Mouse (Mus musculus): ENCODE results near the gene Tmem159. TPM values are rescaled to one million over a fixed set of nuclear protein-coding genes. Genes with fewer than 3 reads are reported as not detected.

The Tmem159 gene
- total and polyA plus RNA-seq, 3 experiments: not detected

DNA sequence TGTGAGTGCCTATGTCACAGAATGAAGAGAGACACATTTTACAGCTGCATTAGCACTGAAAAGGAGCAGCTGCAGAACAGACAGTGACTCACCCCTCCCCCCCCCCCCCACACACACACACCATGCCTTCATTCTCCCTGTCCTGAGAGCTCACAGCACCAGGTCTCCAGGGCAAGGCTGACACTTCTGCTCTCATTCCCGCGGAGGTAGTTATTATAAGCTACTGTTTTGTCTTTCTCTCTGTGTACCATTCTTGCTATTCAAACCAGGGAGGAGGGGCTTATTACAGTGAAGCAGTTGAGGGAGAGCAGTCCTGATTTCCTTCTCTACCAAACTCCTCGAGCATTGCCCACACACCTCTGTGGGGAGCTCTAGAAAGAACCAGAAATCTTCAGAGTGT lies 33.0 kb upstream of the Tmem159 start:
- H3K4me1 ChIP-seq (ENCODE audit: control insufficient read depth in 1 of 2, insufficient read depth in 2 of 2, low read length in 2 of 2): no peaks in the 10 kb centered on the region
- H3K9ac ChIP-seq (ENCODE audit: control insufficient read depth, low read depth, low read length, poor library complexity, severe bottlenecking): no peak overlapping the region
- no peak for DNase-seq (ENCODE audit: low read depth, low spot score)
- no peak overlapping the region for H3K4me3 ChIP-seq (ENCODE audit: control insufficient read depth in 1 of 2, insufficient read depth in 1 of 2, low read depth in 2 of 2, low read length in 2 of 2)
- TF ChIP-seq CTCF (IDR thresholded peaks at IDR 0.05 in 2 of 3, conservative IDR thresholded peaks at IDR 0.05 in 1 of 3; ENCODE audit: control insufficient read depth in 1 of 3, insufficient read depth in 1 of 3, low read depth in 2 of 3, low read length in 3 of 3, poor library complexity in 1 of 3, severe bottlenecking in 1 of 3) (no peak), JUND (IDR thresholded peaks at IDR 0.05; ENCODE audit: low read depth, low read length) (no peak), USF2 (IDR thresholded peaks at IDR 0.05; ENCODE audit: borderline replicate concordance in 1 of 2, insufficient read depth in 1 of 2, low read depth in 1 of 2, low read length in 2 of 2) (no peak), SIN3A (IDR thresholded peaks at IDR 0.05; ENCODE audit: low read length) (no peak), BHLHE40 (IDR thresholded peaks at IDR 0.05; ENCODE audit: borderline replicate concordance, low read depth, low read length) (no peak), POLR2A (IDR thresholded peaks at IDR 0.05; ENCODE audit: control insufficient read depth in 1 of 2, insufficient read depth in 1 of 2, low read depth in 1 of 2, low read length in 2 of 2, poor library complexity in 1 of 2) (no peak), HCFC1 (IDR thresholded peaks at IDR 0.05; ENCODE audit: low read depth, low read length) (no peak), CHD2 (IDR thresholded peaks at IDR 0.05; ENCODE audit: low read length) (no peak), MAFK (IDR thresholded peaks at IDR 0.05; ENCODE audit: borderline replicate concordance, low read depth, low read length) (no peak), ETS1 (IDR thresholded peaks at IDR 0.05; ENCODE audit: low read depth, low read length) (no peak), SMC3 (IDR thresholded peaks at IDR 0.05; ENCODE audit: low read depth, low read length) (no peak), CHD1 (IDR thresholded peaks at IDR 0.05; ENCODE audit: low read depth, low read length) (no peak), NRF1 (IDR thresholded peaks at IDR 0.05; ENCODE audit: insufficient read depth, low read depth, low read length, poor library complexity, severe bottlenecking) (no peak), NELFE (IDR thresholded peaks at IDR 0.05; ENCODE audit: low read depth, low read length) (no peak), POLR2AphosphoS2 (IDR thresholded peaks at IDR 0.05; ENCODE audit: low read length) (no peak)
- H3K79me2 ChIP-seq (ENCODE audit: control insufficient read depth, insufficient read depth, low read length, poor library complexity): no peaks in the 10 kb centered on the region
- H3K36me3 ChIP-seq (ENCODE audit: control insufficient read depth in 1 of 2, insufficient read depth in 2 of 2, low read length in 2 of 2): no peaks in the 10 kb centered on the region
- no peaks in the 10 kb centered on the region for H3K9me3 ChIP-seq (replicated peaks; ENCODE audit: insufficient read depth, low read length)
- no peaks in the 10 kb centered on the region for H3K27me3 ChIP-seq (ENCODE audit: control insufficient read depth in 1 of 2, insufficient read depth in 2 of 2, low read length in 2 of 2)
- H3K27ac ChIP-seq (ENCODE audit: control insufficient read depth, low read depth, low read length): no peak overlapping the region

DNA sequence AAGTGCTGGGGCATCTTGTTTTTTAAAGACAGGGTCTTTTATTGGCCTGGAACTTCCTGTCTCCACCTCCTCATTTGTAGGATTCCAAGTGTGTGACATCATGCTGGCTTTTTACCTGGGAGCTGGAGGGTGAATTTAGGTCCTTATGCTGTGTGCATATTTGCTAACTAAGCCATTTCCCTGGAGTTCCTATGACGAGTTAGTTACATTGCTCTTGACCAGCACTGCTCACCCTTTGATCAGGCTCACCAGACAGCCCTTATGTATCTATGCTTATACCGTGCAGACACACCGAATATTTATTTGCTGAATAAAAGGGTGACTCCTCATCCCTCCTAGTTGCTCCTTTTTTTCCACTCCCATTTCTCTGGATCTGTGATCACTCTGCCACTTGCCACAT lies 22.0 kb upstream of the Tmem159 start:
- no peak overlapping the region for H3K27ac ChIP-seq (ENCODE audit: control insufficient read depth, low read depth, low read length)
- no peak for TF ChIP-seq MYB (IDR thresholded peaks at IDR 0.05; ENCODE audit: low read depth, low read length)
- TF ChIP-seq TCF12 (IDR thresholded peaks at IDR 0.05; ENCODE audit: low read depth, low read length): no peak
- TF ChIP-seq ETS1 (IDR thresholded peaks at IDR 0.05; ENCODE audit: low read depth, low read length): no peak
- no peak for TF ChIP-seq ZKSCAN1 (IDR thresholded peaks at IDR 0.05; ENCODE audit: low read depth, low read length)
- TF ChIP-seq RCOR1 (IDR thresholded peaks at IDR 0.05; ENCODE audit: low read depth, low read length): no peak
- no peak for TF ChIP-seq MAX (IDR thresholded peaks at IDR 0.05; ENCODE audit: low read length)

More for the DNA sequence above, 22.0 kb upstream of the Tmem159 start:
- no peaks in the 10 kb centered on the region for H3K9me3 ChIP-seq (replicated peaks; ENCODE audit: insufficient read depth, low read length)
- no peaks in the 10 kb centered on the region for H3K4me1 ChIP-seq (ENCODE audit: control insufficient read depth in 1 of 2, insufficient read depth in 2 of 2, low read length in 2 of 2)
- H3K9ac ChIP-seq (ENCODE audit: control insufficient read depth, low read depth, low read length, poor library complexity, severe bottlenecking): no peak overlapping the region
- DNase-seq (ENCODE audit: low read depth, low spot score): no peak
- no peaks in the 10 kb centered on the region for H3K27me3 ChIP-seq (ENCODE audit: control insufficient read depth in 1 of 2, insufficient read depth in 2 of 2, low read length in 2 of 2)
- H3K36me3 ChIP-seq (ENCODE audit: control insufficient read depth in 1 of 2, insufficient read depth in 2 of 2, low read length in 2 of 2): no peaks in the 10 kb centered on the region
- H3K4me3 ChIP-seq (ENCODE audit: control insufficient read depth in 1 of 2, insufficient read depth in 1 of 2, low read depth in 2 of 2, low read length in 2 of 2): no peak overlapping the region
- no peaks in the 10 kb centered on the region for H3K79me2 ChIP-seq (ENCODE audit: control insufficient read depth, insufficient read depth, low read length, poor library complexity)
